In genomic region chr10:96148250-96148699, GRCm38 (mm10) we compare ENCODE assay signal across 8 mouse cellular contexts. TPM values are rescaled to one million over a fixed set of nuclear protein-coding genes. Genes with fewer than 3 reads are reported as not detected.
DNase-seq lines count a peak whose midpoint lies in the region; ATAC-seq lines count a peak whose summit lies in the region.

No protein-coding gene starts in this region.

- peak overlapping the region; percentile 28 for H3K4me2 ChIP-seq in midbrain, embryonic 16.5 days (ENCODE audit: low read length)

- H3K4me1 ChIP-seq in midbrain, embryonic 16.5 days (ENCODE audit: control insufficient read depth, insufficient read depth, low read length) = peaks cover 10% of the 10 kb centered on the region

- no peak overlapping the region for H3K4me3 ChIP-seq in midbrain, embryonic 16.5 days (ENCODE audit: low read depth, low read length)

- peak; percentile 24 for ATAC-seq in common myeloid progenitor, adult 5-6 weeks (replicated peaks; ENCODE audit: low read depth, poor library complexity, severe bottlenecking)
- ATAC-seq in midbrain, embryonic 16.5 days = 0 out of 2 replicates have a peak, but pooled peaks have one; percentile 51

- H3K27ac ChIP-seq in midbrain, embryonic 16.5 days (ENCODE audit: low read length) = no peak overlapping the region

- H3K27me3 ChIP-seq in midbrain, embryonic 16.5 days (ENCODE audit: control insufficient read depth, insufficient read depth, low read depth, low read length) = no peaks in the 10 kb centered on the region

- H3K9me3 ChIP-seq in midbrain, embryonic 16.5 days (replicated peaks; ENCODE audit: control insufficient read depth, low read length, poor library complexity, severe bottlenecking) = no peaks in the 10 kb centered on the region

- H3K36me3 ChIP-seq in midbrain, embryonic 16.5 days (ENCODE audit: control insufficient read depth, insufficient read depth, low read length) = no peaks in the 10 kb centered on the region

- DNase-seq in cerebellum, postnatal 14 days = peak; percentile 65 to 73
- DNase-seq in cerebellum, adult 9-10 months = no peak
- peak; percentile 73 for DNase-seq in 416B (ENCODE audit: low read depth)
- peak; percentile 49 for DNase-seq in kidney, adult 18-20 months
- no peak for DNase-seq in yolk sac, embryonic 10.5 days (ENCODE audit: low spot score)
- DNase-seq in thymus, postnatal 25 days = no peak

- WGBS in midbrain, embryonic 16.5 days = 15% methylated on average over 10 of the region's 10 CpGs

- no peak overlapping the region for H3K9ac ChIP-seq in midbrain, embryonic 16.5 days (ENCODE audit: low read depth, low read length)

RNA-seq across cellular contexts. Expression of gene Gm5426, which starts 11.9 kb away (rescaled TPM):
- total RNA-seq in common myeloid progenitor, adult 5-6 weeks (2017) = not detected in 2 replicates
- polyA plus RNA-seq in midbrain, embryonic 16.5 days (2015; fragmentation: Nextera tagmentation; extraction: Ambion mirVana) = not detected in 2 replicates

Comparison
In these comparisons a context has a peak if more than half of its experiments do, and no peak if none do; other contexts are left out.
1. DNase-seq: peak in cerebellum, postnatal 14 days (2 of 2), 416B (single experiment) and kidney, adult 18-20 months (single experiment); none in cerebellum, adult 9-10 months (single experiment), yolk sac, embryonic 10.5 days (single experiment) and thymus, postnatal 25 days (single experiment).